Mouse (Mus musculus) G1E (cell line): Measurements from ENCODE around the gene Gm9573.

Experiments used
- CTCF ChIP-seq: IDR thresholded peaks from 2 replicates; pipeline ENCODE4 v1.5.1; 2012; ENCODE audit warnings: low read depth, low read length, inconsistent platforms, mixed read lengths
- GATA1 ChIP-seq: IDR thresholded peaks from 2 replicates; pipeline ENCODE4 v1.6.1; 2012; ENCODE audit warnings: borderline replicate concordance, low read length, inconsistent platforms, mixed read lengths
- GATA2 ChIP-seq: IDR thresholded peaks from 2 replicates; pipeline ENCODE4 v1.6.1; 2012; ENCODE audit warnings: low read depth, low read length, inconsistent platforms, borderline replicate concordance
- POLR2AphosphoS5 ChIP-seq: IDR thresholded peaks from 2 replicates; pipeline ENCODE4 v1.6.1; 2012; ENCODE audit warnings: low read depth, low read length, inconsistent platforms; ENCODE audit not compliant: insufficient replicate concordance
- TAL1 ChIP-seq: conservative IDR thresholded peaks from 2 replicates; pipeline ENCODE4 v1.6.1; 2012; ENCODE audit warnings: low read depth, low read length, inconsistent platforms, mixed read lengths

- TF ChIP-seq CTCF (no peak), POLR2AphosphoS5 (no peak), GATA1 (no peak), TAL1 (no peak), GATA2 (no peak)
Measured at GRCm38 (mm10) chr17:35601249-35601648, 25.2 kb downstream of the Gm9573 start, which contains the start of gene Sfta2.
